Comparison of ENCODE assay signal across 9 mouse cellular contexts in the genomic region with DNA sequence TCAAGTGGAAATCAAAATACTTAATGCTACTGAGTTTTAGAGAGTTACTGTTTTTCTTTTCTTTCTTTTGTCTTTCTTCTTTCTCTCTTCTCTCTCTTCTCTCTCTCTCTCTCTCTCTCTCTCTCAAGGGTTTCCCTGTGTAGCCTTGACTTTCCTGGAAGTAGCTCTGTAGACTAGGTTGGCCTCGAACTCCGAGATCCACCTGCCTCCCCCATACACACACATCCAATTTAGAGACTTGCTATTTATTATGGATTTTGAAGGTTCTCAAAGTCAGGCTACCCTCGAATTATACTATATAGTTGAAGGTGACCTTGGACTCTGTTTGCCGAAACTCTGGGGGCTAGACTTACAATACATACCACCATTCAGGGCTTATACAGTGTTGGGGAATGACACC. TPM values are rescaled to one million over a fixed set of nuclear protein-coding genes. Genes with fewer than 3 reads are reported as not detected.
DNase-seq lines count a peak whose midpoint lies in the region; ATAC-seq and TF ChIP-seq lines count a peak whose summit lies in the region.
"Had no signal": no experiment of that assay in that cellular context is flagged by ENCODE, and none has a peak within 500 bp of the region (broad histone marks: within the 10 kb centered on the region; RNA-seq: fewer than 3 reads in every experiment).

No protein-coding gene starts in this region.

- no peak for TF ChIP-seq POLR2A in embryonic fibroblast, embryonic 13.5 days (IDR thresholded peaks at IDR 0.05; ENCODE audit: low read depth, low read length)
- no peak for TF ChIP-seq POLR2A in small intestine, adult 2 months (IDR thresholded peaks at IDR 0.05; ENCODE audit: low read depth, low read length)

- TF ChIP-seq CTCF in lung, embryonic 14.5 days (IDR thresholded peaks at IDR 0.05; ENCODE audit: low read depth), result no peak
- no peak for TF ChIP-seq CTCF in embryonic fibroblast, embryonic 13.5 days (IDR thresholded peaks at IDR 0.05; ENCODE audit: borderline replicate concordance, insufficient read depth, low read length)
- no peak for TF ChIP-seq CTCF in small intestine, adult 2 months (IDR thresholded peaks at IDR 0.05; ENCODE audit: extremely low read depth, insufficient read length, insufficient replicate concordance, low read depth, low read length)

- no peaks in the 10 kb centered on the region for H3K9me3 ChIP-seq in lung, embryonic 14.5 days (ENCODE audit: low read depth, low read length)
- H3K9me3 ChIP-seq in limb, embryonic 11.5 days (ENCODE audit: control insufficient read depth, low read length), result no peaks in the 10 kb centered on the region

- peak overlapping the region; percentile 73 for H3K4me2 ChIP-seq in lung, embryonic 14.5 days
- peak overlapping the region; percentile 51 for H3K4me2 ChIP-seq in limb, embryonic 11.5 days (ENCODE audit: low read depth, severe bottlenecking)

- peak overlapping the region; percentile 99 for H3K9ac ChIP-seq in lung, embryonic 14.5 days
- no peak overlapping the region for H3K9ac ChIP-seq in limb, embryonic 11.5 days (ENCODE audit: low read length)

- ATAC-seq in lung, embryonic 14.5 days (ENCODE audit: insufficient read depth), result no peak
- no peak for ATAC-seq in limb, embryonic 11.5 days (ENCODE audit: insufficient number of reproducible peaks, low FRiP score, low TSS enrichment, low read depth)

- no peak overlapping the region for H3K27ac ChIP-seq in lung, embryonic 14.5 days (ENCODE audit: low read depth)
- no peak overlapping the region for H3K27ac ChIP-seq in embryonic fibroblast, embryonic 13.5 days (ENCODE audit: insufficient read depth, low read length)
- no peak overlapping the region for H3K27ac ChIP-seq in limb, embryonic 11.5 days (replicated peaks; ENCODE audit: low read depth, low read length)
- 0 out of 2 replicates have a peak overlapping the region, but pooled peaks have one; percentile 8 for H3K27ac ChIP-seq in small intestine, adult 2 months (ENCODE audit: insufficient read depth, low read depth, low read length)

- no peaks in the 10 kb centered on the region for H3K27me3 ChIP-seq in lung, embryonic 14.5 days (ENCODE audit: insufficient read depth, low read length)
- no peaks in the 10 kb centered on the region for H3K27me3 ChIP-seq in limb, embryonic 11.5 days (ENCODE audit: control insufficient read depth, insufficient read depth, low read length)
- no peaks in the 10 kb centered on the region for H3K27me3 ChIP-seq in small intestine, adult 2 months (ENCODE audit: control insufficient read depth, insufficient read depth, low read length)

- H3K4me1 ChIP-seq in lung, embryonic 14.5 days (ENCODE audit: insufficient read depth), result peaks cover 16% of the 10 kb centered on the region
- H3K4me1 ChIP-seq in embryonic fibroblast, embryonic 13.5 days (ENCODE audit: control insufficient read depth, insufficient read depth, low read length), result peaks cover 2% of the 10 kb centered on the region; the same call in 1 of the 2 replicates
- peaks cover 5% of the 10 kb centered on the region; the same call in 1 of the 2 replicates for H3K4me1 ChIP-seq in limb, embryonic 11.5 days (ENCODE audit: control insufficient read depth, insufficient read depth, low read length)
- H3K4me1 ChIP-seq in small intestine, adult 2 months (ENCODE audit: control insufficient read depth, insufficient read depth, insufficient read length, low read length), result peaks cover 5% of the 10 kb centered on the region; the same call in 1 of the 2 replicates

- peak overlapping the region; percentile 97 for H3K4me3 ChIP-seq in lung, embryonic 14.5 days (ENCODE audit: low read depth, low read length)
- H3K4me3 ChIP-seq in embryonic fibroblast, embryonic 13.5 days (ENCODE audit: insufficient read depth, low read length), result peak overlapping the region; percentile 74
- H3K4me3 ChIP-seq in limb, embryonic 11.5 days (ENCODE audit: low read depth, low read length), result peak overlapping the region; percentile 93
- H3K4me3 ChIP-seq in small intestine, adult 2 months (ENCODE audit: low read depth, low read length), result no peak overlapping the region

- whole genome bisulfite sequencing in lung, embryonic 14.5 days, result 54% methylated on average over 4 of the region's 4 CpGs
- WGBS in limb, embryonic 11.5 days, result 82% methylated on average over 4 of the region's 4 CpGs
- 23% methylated on average over 4 of the region's 4 CpGs for WGBS in small intestine, adult 2 months

- no peak for DNase-seq in lung, embryonic 14.5 days
- DNase-seq in lung, adult 18-20 months, result no peak
- no peak for DNase-seq in limb, embryonic 11.5 days (ENCODE audit: low spot score)
- no peak for DNase-seq in urinary bladder, adult 18-20 months (ENCODE audit: low spot score in 2 of 2)
- DNase-seq in cerebellum, postnatal 4 days (ENCODE audit: low spot score in 2 of 2), result no peak
- no peak for DNase-seq in left cerebral cortex, adult 18-20 months (ENCODE audit: low spot score in 2 of 2)
- DNase-seq: kidney, adult 11 months had no signal

- H3K36me3 ChIP-seq in lung, embryonic 14.5 days (ENCODE audit: insufficient read depth), result peaks cover 5% of the 10 kb centered on the region; the same call in 1 of the 2 replicates
- H3K36me3 ChIP-seq in limb, embryonic 11.5 days (ENCODE audit: control insufficient read depth, insufficient read depth, low read length), result no peaks in the 10 kb centered on the region
- peaks cover 5% of the 10 kb centered on the region; the same call in 1 of the 2 replicates for H3K36me3 ChIP-seq in small intestine, adult 2 months (ENCODE audit: control insufficient read depth, insufficient read depth, low read length)

RNA-seq across cellular contexts. Expression of a gene that starts 1.3 kb away (rescaled TPM):
- polyA plus RNA-seq in lung, embryonic 14.5 days (2014; fragmentation: Nextera tagmentation; extraction: Ambion mirVana), result 141 TPM in 2 replicates
- 79.3 and 83.1 TPM in 2 replicates for polyA plus RNA-seq in embryonic fibroblast, embryonic 13.5 days (2011; ENCODE audit: insufficient read length, low read depth, missing spikeins)
- polyA plus RNA-seq in limb, embryonic 11.5 days (2014; fragmentation: Nextera tagmentation; extraction: Ambion mirVana), result 149 and 155 TPM in 2 replicates
- 1.6 and 2.8 TPM in 2 replicates for polyA plus RNA-seq in small intestine, adult 2 months (2012; rRNA removed)
- total RNA-seq in left cerebral cortex, adult 18-20 months (2021), result 10 to 100 TPM; 55.3 to 59.4 TPM

RNA-seq across cellular contexts. Expression of a gene that starts 44.3 kb away (rescaled TPM):
- polyA plus RNA-seq in lung, embryonic 14.5 days (2014; fragmentation: Nextera tagmentation; extraction: Ambion mirVana), result 312 and 315 TPM in 2 replicates
- polyA plus RNA-seq in embryonic fibroblast, embryonic 13.5 days (2011; ENCODE audit: insufficient read length, low read depth, missing spikeins), result 335 and 353 TPM in 2 replicates
- 431 and 461 TPM in 2 replicates for polyA plus RNA-seq in limb, embryonic 11.5 days (2014; fragmentation: Nextera tagmentation; extraction: Ambion mirVana)
- polyA plus RNA-seq in small intestine, adult 2 months (2012; rRNA removed), result 3.5 and 6.1 TPM in 2 replicates
- total RNA-seq in left cerebral cortex, adult 18-20 months (2021), result 100 to 1,000 TPM; 163 to 173 TPM

RNA-seq across cellular contexts. Expression of a gene that starts 44.4 kb away (rescaled TPM):
- polyA plus RNA-seq in lung, embryonic 14.5 days (2014; fragmentation: Nextera tagmentation; extraction: Ambion mirVana), result 435 and 439 TPM in 2 replicates
- 429 and 478 TPM in 2 replicates for polyA plus RNA-seq in embryonic fibroblast, embryonic 13.5 days (2011; ENCODE audit: insufficient read length, low read depth, missing spikeins)
- polyA plus RNA-seq in limb, embryonic 11.5 days (2014; fragmentation: Nextera tagmentation; extraction: Ambion mirVana), result 605 and 608 TPM in 2 replicates
- 6.8 and 10.7 TPM in 2 replicates for polyA plus RNA-seq in small intestine, adult 2 months (2012; rRNA removed)
- 10 to 100 TPM; 88.8 to 95.2 TPM for total RNA-seq in left cerebral cortex, adult 18-20 months (2021)

Comparison
In these comparisons a context has a peak if more than half of its experiments do, and no peak if none do; other contexts are left out.
1. RNA of a gene that starts 1.3 kb away (polyA plus RNA-seq): 149 to 155 TPM in limb, embryonic 11.5 days, 141 TPM in lung, embryonic 14.5 days and 79.3 to 83.1 TPM in embryonic fibroblast, embryonic 13.5 days; 1.6 to 2.8 TPM in small intestine, adult 2 months; every median in the first group is over 10 times any median in the second.
2. RNA of a gene that starts 44.3 kb away (polyA plus RNA-seq): 431 to 461 TPM in limb, embryonic 11.5 days, 335 to 353 TPM in embryonic fibroblast, embryonic 13.5 days and 312 to 315 TPM in lung, embryonic 14.5 days; 3.5 to 6.1 TPM in small intestine, adult 2 months; every median in the first group is over 10 times any median in the second.
3. RNA of a gene that starts 44.4 kb away (polyA plus RNA-seq): 605 to 608 TPM in limb, embryonic 11.5 days, 429 to 478 TPM in embryonic fibroblast, embryonic 13.5 days and 435 to 439 TPM in lung, embryonic 14.5 days; 6.8 to 10.7 TPM in small intestine, adult 2 months; every median in the first group is over 10 times any median in the second.